Mouse (Mus musculus): ENCODE measurements around the gene Rabgap1l.

- no peak for TF ChIP-seq CTCF (IDR thresholded peaks at IDR 0.05)
- TF ChIP-seq EP300 (IDR thresholded peaks at IDR 0.05), result no peak
Observed at GRCm38 (mm10) chr1:160791381-160792155, 1.4 kb downstream of the Rabgap1l start.
